Mouse (Mus musculus): ENCODE results near the gene Man1a. TPM values are rescaled to one million over a fixed set of nuclear protein-coding genes. Genes with fewer than 3 reads are reported as not detected.
A peak's percentile ranks its signal among the peaks of the same experiment; 100 is the strongest.

The Man1a gene
- polyA plus RNA-seq, 1 experiment: 7.7 TPM

GRCm38 (mm10) chr10:53863486-53864357 is 212.7 kb downstream of the Man1a start:
- TF ChIP-seq POLR2A (IDR thresholded peaks at IDR 0.05; ENCODE audit: borderline replicate concordance, insufficient read depth, low read length) (no peak), CTCF (IDR thresholded peaks at IDR 0.05; ENCODE audit: borderline replicate concordance, insufficient read depth, low read depth, low read length) (peak; percentile 57; the same call in 1 of the 2 replicates)
- H3K27ac ChIP-seq (ENCODE audit: insufficient read depth, low read length): no peak overlapping the region
- WGBS: 48% methylated on average over 7 of the region's 7 CpGs
- no peaks in the 10 kb centered on the region for H3K4me1 ChIP-seq (ENCODE audit: control insufficient read depth, insufficient read depth, low read length)
- peak; percentile 11 to 12 for DNase-seq
- no peak overlapping the region for H3K4me3 ChIP-seq (replicated peaks; ENCODE audit: insufficient read depth, low read depth, low read length)
- H3K27me3 ChIP-seq (ENCODE audit: control insufficient read depth, insufficient read depth, low read length): no peaks in the 10 kb centered on the region

- TF ChIP-seq CTCF (IDR thresholded peaks at IDR 0.05; ENCODE audit: borderline replicate concordance, insufficient read depth, low read depth, low read length) (no peak), POLR2A (IDR thresholded peaks at IDR 0.05; ENCODE audit: borderline replicate concordance, insufficient read depth, low read length) (no peak)
- DNase-seq: no peak
- Histone ChIP-seq H3K4me1 (ENCODE audit: control insufficient read depth, insufficient read depth, low read length) (no peaks in the 10 kb centered on the region), H3K4me3 (replicated peaks; ENCODE audit: insufficient read depth, low read depth, low read length) (no peak overlapping the region), H3K27me3 (ENCODE audit: control insufficient read depth, insufficient read depth, low read length) (no peaks in the 10 kb centered on the region), H3K27ac (ENCODE audit: insufficient read depth, low read length) (no peak overlapping the region)
- WGBS: 81% methylated on average over 1 of the region's 1 CpGs
These were observed 216.5 kb downstream of the Man1a start for GRCm38 (mm10) chr10:53859879-53860278.

- TF ChIP-seq CTCF (IDR thresholded peaks at IDR 0.05; ENCODE audit: borderline replicate concordance, insufficient read depth, low read depth, low read length): no peak
- no peak for TF ChIP-seq POLR2A (IDR thresholded peaks at IDR 0.05; ENCODE audit: borderline replicate concordance, insufficient read depth, low read length)
- no peak for DNase-seq
- WGBS: 90% methylated on average over 3 of the region's 3 CpGs
- Histone ChIP-seq H3K4me1 (ENCODE audit: control insufficient read depth, insufficient read depth, low read length) (no peaks in the 10 kb centered on the region), H3K4me3 (replicated peaks; ENCODE audit: insufficient read depth, low read depth, low read length) (no peak overlapping the region), H3K27ac (ENCODE audit: insufficient read depth, low read length) (no peak overlapping the region), H3K27me3 (ENCODE audit: control insufficient read depth, insufficient read depth, low read length) (no peaks in the 10 kb centered on the region)
These were observed 217.2 kb downstream of the Man1a start for GRCm38 (mm10) chr10:53859224-53859623.

All from cerebellum, adult 2 months (tissue).